18 mouse cellular contexts compared by ENCODE assay signal in the genomic region with DNA sequence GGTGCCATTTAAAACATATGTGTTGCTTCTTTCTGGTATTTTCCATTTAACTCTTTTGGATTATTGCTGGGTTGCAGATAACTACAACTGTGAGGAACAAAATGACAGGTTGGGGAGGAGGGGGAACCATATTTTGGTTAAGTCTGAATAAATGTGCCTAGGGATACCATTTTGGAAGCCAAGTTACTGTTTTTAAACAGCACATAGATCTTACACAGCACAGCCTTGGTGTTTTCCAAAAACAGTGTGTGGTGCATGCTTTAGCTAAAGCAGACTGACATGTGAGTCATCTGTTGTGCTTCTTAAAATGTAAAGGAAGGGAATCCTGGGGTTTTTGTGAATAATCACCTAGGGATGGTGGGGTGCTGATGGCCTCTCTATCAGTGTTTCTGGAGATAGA.
"Had no signal": no experiment of that assay in that cellular context is flagged by ENCODE, and none has a peak within 500 bp of the region (broad histone marks: within the 10 kb centered on the region; RNA-seq: fewer than 3 reads in every experiment).

No protein-coding gene starts in this region.

- H3K9ac ChIP-seq: liver, postnatal 0 days; lung, embryonic 15.5 days; midbrain, embryonic 13.5 days; midbrain, embryonic 15.5 days; neural tube, embryonic 12.5 days; stomach, embryonic 15.5 days had no signal

- H3K9me3 ChIP-seq: lung, embryonic 15.5 days; midbrain, embryonic 15.5 days; stomach, embryonic 15.5 days had no signal

- H3K27me3 ChIP-seq: lung, embryonic 15.5 days; megakaryocyte, embryonic 14.5 days; midbrain, embryonic 13.5 days; midbrain, embryonic 15.5 days; neural tube, embryonic 12.5 days; stomach, embryonic 15.5 days had no signal

- H3K4me1 ChIP-seq: lung, embryonic 15.5 days; megakaryocyte, embryonic 14.5 days; midbrain, embryonic 13.5 days; midbrain, embryonic 15.5 days; neural tube, embryonic 12.5 days; stomach, embryonic 15.5 days had no signal

- H3K36me3 ChIP-seq: lung, embryonic 15.5 days; midbrain, embryonic 13.5 days; midbrain, embryonic 15.5 days; neural tube, embryonic 12.5 days; stomach, embryonic 15.5 days had no signal

- H3K4me3 ChIP-seq: lung, embryonic 15.5 days; megakaryocyte, embryonic 14.5 days; midbrain, embryonic 13.5 days; midbrain, embryonic 15.5 days; neural tube, embryonic 12.5 days; stomach, embryonic 15.5 days had no signal

- H3K27ac ChIP-seq: lung, embryonic 15.5 days; macrophage; midbrain, embryonic 13.5 days; midbrain, embryonic 15.5 days; neural tube, embryonic 12.5 days; stomach, embryonic 15.5 days; stomach, postnatal 0 days had no signal

- DNase-seq: liver, postnatal 0 days; lung, adult 2 months; lung, postnatal 14 days; lung, postnatal 36 days; right cerebral cortex, postnatal 14 days; thymus, adult 18-20 months; thymus, postnatal 14 days; thymus, postnatal 36 days had no signal

- H3K4me2 ChIP-seq: lung, embryonic 15.5 days; midbrain, embryonic 11.5 days; midbrain, embryonic 13.5 days; midbrain, embryonic 15.5 days; neural tube, embryonic 12.5 days; stomach, embryonic 15.5 days had no signal

- ATAC-seq: liver, postnatal 0 days; lung, postnatal 0 days; midbrain, embryonic 13.5 days; midbrain, embryonic 15.5 days had no signal
